Mouse (Mus musculus) spleen, adult 2 months (tissue): Measurements from ENCODE around the gene F11.

ENCODE experiments used
- CTCF ChIP-seq: fragments of 200-500 bp; IDR thresholded peaks from 2 replicates; pipeline ENCODE4 v1.5.1; 2011; ENCODE audit warnings: mild to moderate bottlenecking, inconsistent platforms; ENCODE audit not compliant: insufficient read depth, insufficient read length, insufficient replicate concordance; ENCODE audit errors: extremely low read depth
- POLR2A ChIP-seq: fragments of 200-500 bp; IDR thresholded peaks from 2 replicates; pipeline ENCODE4 v1.6.1; 2011; ENCODE audit warnings: low read depth, low read length, inconsistent platforms

GRCm38 (mm10) chr8:45261920-45262319 lies at the start of gene F11:
- TF ChIP-seq CTCF: no peak
- TF ChIP-seq POLR2A: no peak
